Mouse (Mus musculus) adrenal gland (tissue): ENCODE results near the gene Lpar5.

ENCODE experiments used
- intact Hi-C: fragments of 180-260 bp; cut with DNase I; formaldehyde crosslinking; loops from one replicate; pipeline ENCODE4 v1.15.1; 2025
- microRNA-seq, 2 experiments: library from miRNA; unstranded; fragments of <30 nt; microRNA quantifications; one replicate each; pipeline ENCODE4; 2019

Gene Lpar5

DNA sequence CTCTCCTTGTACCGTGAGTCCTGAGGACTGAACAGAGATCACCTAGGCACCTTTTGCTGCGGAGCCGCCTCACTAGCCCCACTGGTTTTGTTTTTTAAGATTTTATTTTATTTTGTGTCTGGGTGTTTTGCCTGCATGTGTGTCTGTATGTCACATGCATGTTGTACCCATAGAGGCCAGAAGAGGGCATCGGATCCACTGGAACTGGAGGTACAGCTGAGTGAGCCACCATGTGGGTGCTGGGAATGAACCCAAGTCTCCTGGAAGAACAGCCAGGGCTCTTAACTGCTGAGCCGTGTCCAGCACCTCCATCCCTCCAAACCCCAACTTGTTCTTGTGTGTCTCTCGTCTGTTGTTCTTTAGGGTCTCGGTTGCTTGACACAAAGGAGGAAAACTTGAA lies 43.2 kb downstream of the Lpar5 start:
- intact Hi-C loops: no loop called here

DNA sequence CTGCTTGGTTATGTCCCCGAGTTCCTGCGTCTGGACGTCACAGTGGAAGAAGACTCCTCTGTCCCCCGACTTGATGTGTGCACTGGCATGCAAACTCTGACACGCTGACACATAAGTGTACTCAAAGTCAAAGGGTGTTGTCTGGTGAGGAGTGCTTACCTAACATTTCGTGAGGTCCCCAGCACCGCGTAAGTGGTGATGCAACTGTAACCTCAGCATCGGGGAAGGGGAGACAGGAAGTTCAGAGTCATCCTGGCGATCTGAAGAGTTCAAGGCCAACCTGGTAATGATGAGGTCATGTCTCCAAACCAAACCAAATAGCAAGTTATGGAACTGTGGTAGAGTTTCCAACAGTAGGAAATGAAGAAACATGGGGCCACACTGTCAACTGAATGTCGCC lies 44.8 kb downstream of the Lpar5 start:
- intact Hi-C loops: no loop called here

DNA sequence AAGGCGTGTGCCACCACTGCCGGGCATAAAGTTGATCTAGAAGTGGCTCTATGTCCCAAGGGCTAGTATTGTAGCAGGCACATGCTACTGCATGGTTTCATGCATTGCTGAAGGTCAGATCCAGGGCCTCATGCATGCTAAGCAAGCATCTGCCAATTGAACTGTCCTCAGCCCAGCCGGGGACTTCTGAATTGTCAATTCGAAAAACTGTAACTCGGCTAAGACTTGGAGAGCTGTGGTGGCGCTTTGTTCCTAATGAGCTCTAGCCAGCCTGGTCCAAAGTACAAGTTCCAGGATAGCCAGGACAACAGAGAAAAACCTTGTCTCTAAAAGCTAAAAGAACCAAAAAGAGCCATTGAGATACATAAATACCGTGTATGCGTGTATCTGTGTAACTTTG lies 51.7 kb downstream of the Lpar5 start:
- intact Hi-C loops: no loop called here

DNA sequence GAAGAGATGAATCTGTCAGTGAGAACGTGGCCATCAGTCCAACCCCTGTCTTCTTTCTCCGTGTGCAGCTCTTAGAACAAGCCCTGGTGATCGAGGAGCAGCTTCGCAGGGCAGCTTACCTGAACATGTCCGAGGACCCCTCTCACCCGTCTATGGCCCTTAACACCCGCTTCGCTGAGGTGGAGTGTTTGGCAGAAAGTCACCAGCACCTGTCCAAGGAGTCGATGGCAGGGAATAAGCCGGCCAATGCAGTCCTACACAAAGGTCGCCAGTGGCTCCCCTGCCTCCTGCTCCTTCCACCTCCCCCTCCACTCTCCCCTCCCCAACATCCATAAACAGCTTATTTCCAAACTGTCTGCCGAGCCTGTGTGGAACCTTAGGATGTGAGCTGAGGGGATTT lies 61.0 kb downstream of the Lpar5 start:
- intact Hi-C loops: no loop called here

DNA sequence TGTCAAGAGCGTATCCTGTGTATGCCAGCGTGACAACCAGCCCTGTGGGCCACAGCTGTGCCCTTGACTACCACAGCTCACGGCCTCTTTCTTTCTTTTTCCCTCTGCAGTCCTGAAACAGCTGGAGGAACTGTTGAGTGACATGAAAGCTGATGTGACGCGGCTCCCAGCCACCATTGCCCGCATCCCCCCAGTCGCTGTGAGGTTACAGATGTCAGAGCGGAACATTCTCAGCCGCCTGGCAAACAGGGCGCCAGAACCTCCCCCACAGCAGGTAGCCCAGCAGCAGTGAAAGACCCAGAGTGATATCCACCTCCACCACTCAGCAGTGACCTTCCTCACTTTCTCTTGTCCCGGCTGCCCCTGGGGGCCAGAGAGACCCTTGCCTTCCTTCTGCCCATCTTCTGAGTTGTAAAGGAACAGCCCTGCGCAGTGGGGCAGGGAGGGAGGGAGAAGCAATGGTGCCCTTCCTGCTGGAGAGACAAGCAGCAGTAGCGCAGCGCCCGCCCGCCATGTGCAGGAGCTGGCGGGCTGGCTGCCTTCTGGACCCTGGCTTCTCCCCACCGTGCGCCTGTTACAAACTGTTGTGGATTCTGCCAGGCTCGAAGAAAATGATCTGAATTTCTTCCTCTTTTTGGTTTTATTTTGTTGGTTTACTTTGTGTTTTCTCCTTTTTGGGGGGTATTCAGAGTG lies 62.1 kb downstream of the Lpar5 start:
- intact Hi-C loops: loop anchor here (5.0 kb wide), 1 partner anchor 33 kb away; the partner anchor contains the start of gene Chd4

DNA sequence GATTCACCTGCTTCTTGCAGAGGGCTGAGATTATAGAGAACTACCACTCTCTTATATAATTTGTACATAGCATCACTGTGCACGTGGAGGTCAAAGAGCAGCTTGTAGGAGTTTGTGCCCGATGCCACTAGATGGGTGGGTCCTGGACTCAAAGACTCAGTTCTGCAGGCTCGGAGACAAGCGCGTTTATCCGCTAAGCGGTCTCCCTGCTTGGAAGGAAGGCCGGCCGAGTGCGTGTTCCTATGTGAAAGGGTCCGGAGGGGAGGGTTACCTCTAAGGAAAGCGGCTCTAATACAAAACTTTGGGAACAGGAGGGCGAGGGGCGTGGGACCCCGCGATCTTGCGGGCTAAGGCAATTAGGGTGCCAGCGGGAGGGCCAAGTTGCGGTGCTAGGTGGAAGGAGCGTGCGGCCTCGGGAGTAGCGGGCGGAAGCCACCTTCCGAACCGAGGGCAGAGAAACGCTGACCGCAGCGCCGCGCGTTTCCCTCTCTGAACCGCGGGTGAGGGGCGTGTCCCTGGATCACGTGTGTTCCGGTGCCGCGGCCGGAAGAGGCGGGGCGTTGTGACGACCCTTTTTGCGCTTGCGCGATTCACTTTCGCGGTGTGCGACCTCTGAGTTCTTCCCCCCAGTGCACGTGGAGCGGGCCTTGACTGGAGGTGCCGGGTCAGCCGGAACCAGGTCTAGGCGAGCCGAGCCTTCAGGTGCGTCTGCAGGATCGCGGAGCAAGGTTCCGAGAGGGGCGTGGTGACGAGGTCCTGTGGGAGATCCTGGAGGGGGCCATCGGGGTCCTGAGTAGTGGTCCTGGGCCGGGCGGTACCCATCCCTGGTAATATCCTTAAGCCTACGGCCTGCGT lies 63.8 kb downstream of the Lpar5 start, which contains the start of gene Nop2:
TSS of gene Nop2 (plus strand) at position 608 of the 855 bp plus-strand sequence.
- intact Hi-C loops: loop anchor here (5.0 kb wide), 1 partner anchor 34 kb away; the partner anchor contains the start of gene Chd4

Small RNA genes lying within 50 kb of the gene (microRNA-seq; reads per million reads assigned to microRNA genes)
- gene Mir7045: 0.11 to 0.12 reads per million in 2 experiments
